Mouse (Mus musculus) cerebellum, postnatal 10 days (tissue): ENCODE results near the gene Strn4.

ENCODE experiments used
- DNase-seq, 2 experiments: peaks; one replicate each; pipeline ENCODE4 v3.0.0; 2021; ENCODE audit warnings: mixed read lengths in 2 of 2

Gene Strn4

DNA sequence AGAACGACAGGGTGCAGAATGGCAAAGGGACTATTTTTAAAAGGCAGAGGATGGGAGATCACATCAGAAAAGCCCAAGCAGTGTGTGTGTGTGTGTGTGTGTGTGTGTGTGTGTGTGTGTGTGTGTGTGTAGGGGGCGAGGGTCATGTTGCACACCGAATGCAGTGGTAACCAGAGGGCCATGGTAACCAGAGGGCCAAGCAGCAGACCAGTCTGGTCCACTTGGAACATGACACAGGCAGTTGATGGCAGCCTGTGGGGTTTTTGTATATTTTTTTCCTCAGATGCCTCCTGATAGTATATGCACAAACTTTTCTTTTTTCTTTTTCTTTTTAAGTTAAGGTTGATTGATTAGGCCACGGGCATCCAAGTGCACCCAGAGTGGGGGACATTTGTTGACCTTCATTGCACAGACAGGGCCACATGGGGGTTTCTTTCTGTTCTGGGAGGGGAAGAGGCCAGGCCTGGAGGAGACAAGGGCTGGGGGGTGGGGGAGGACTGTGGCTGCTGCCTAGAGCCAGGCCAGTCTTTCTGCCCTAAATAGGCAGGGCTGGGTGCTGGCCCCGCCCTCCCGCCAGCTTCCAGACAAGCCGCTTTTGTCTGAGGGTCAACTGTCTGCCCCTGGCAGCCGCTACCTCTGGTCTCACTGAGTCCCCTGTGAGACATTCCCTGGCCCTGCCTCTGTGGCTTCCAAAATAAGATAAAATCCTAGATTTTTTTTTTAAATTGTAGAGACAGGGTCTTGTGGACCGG lies 64.3 kb downstream of the Strn4 start:
- DNase-seq = peak in 1 of 2 experiments; percentile 52

DNA sequence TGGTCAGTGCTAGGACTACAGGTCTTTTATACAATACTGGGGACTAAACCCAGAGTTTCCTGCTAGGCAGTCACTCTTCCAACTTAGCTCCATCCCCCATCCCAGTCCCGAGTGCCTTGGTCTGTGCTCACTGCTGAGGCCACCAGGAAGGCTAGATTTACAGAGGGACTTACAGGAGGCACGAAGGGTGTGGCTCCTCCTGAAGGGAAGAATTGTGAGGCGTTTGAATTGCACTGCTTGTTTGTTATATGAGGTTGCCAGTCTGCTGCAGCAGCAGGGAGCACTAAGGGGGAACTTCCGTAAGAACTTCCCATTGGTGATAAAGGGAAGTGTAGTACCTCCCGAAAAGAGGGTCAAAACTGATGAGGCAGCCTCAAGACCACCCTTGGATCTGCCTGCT lies 64.9 kb downstream of the Strn4 start:
- no peak for DNase-seq

DNA sequence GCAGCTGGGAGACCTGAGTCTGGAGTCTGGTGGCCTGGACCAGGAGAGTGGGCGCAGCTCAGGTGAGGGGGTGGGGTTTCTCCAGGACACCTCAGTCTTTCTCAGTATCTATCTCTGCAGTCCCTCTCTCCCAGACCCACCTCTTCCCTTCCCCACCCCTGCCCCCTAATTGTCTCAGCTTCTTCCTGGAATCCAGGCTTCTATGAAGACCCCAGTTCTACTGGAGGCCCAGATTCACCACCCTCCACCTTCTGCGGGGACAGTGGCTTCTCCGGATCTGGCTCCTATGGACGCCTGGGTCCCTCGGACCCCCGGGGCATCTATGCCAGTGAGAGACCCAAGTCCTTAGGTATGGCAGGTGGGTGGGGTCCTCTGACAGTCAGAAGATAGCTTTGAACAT lies 67.5 kb downstream of the Strn4 start:
- DNase-seq = no peak

DNA sequence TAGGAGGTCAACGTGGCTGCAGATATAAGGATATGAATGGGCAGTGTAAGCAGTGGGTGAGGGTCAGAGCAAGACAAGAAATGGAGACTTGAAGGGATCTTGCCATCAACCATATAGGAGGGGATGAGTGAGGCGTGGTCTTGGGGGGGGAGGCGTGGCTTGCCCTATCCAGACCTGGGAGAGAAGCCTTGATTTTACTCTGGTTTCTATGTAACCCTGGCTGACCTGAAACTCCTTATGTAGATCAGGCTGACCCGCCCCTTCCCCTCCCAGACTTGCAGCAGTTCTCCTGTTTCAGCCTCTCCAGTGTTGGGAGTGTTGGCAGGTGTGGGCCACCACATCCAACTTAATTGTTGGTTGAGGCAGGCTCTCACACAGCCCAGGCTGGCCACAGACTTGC lies 68.6 kb downstream of the Strn4 start:
- no peak for DNase-seq

DNA sequence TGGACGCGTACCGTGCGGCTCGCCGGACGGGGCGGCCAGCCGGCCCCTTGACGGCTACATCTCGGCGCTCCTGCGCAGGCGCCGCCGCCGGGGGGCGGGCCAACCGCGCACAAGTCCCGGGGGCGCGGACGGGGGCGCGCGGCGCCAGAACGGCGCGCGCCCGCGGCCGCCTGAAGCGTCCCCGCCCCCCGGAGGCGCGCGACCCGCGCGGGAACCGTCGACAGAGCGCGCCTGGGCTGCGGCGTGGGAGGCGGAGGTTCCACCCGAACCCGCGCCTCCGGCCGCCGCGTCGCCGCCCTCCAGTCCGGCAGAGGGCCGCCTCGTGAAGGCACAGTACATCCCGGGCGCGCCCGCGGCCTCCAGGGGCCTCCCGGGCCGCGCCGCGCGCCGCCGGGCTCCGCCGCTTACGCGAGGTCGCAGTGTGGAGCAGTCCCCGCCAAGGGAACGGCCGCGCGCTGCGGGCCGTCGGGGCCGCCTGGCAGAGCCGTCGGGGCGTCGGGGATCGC lies 69.6 kb downstream of the Strn4 start:
- DNase-seq = peak in 1 of 2 experiments; percentile 37

DNA sequence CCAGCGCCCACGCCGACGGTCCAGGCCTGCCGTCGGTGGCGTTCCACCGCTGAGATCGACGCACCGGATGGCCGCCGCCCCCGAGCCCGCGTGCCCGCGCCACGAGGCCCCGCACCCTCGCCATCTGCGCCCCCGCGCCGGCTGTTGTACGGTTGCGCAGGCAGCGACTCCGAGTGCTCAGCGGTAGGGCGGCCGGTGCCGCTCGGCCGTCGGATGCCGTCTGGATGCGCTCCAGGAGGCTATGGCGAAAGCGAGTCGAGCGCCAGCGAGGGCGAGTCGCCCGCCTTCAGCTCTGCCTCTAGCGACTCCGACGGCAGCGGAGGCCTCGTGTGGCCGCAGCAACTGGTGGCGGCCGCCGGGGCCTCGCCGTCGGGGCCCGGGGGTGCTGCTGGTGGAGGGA lies 70.2 kb downstream of the Strn4 start:
- DNase-seq = peak; percentile 61 to 68
